Mouse (Mus musculus) c-Kit-positive CD71-positive TER-119-positive erythroid progenitor cells, embryonic 14.5 days (primary cell): Measurements from ENCODE around the gene Efcab11.
"Not testable (repeated sequence)": the region's sequence is repeated elsewhere in the genome, so short reads cannot be mapped to it uniquely, and the experiment has no call there.

Source experiments
- DNase-seq: peaks from one replicate; pipeline ENCODE4 v3.0.0-alpha.2; 2013; ENCODE audit warnings: low spot score

The Efcab11 gene

DNA sequence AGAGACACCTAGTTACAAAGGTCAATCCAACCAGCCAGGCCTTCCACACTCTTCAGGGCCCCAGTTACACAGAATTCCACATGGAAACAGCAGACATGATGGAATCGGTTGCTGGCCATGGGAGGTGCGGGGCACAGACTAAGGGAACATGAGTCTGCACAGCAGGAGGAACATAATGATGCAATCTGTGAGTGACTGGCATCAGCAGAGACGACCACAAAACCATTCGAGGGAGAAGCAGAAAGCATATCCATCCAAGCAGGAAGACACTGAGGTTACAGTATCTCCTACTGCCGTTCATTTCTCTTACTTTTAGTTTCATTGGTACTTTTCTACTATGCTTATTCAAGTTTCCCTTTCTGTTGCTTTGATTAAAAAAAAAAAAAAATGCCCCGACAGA lies 9.6 kb downstream of the Efcab11 start:
- DNase-seq: no peak

DNA sequence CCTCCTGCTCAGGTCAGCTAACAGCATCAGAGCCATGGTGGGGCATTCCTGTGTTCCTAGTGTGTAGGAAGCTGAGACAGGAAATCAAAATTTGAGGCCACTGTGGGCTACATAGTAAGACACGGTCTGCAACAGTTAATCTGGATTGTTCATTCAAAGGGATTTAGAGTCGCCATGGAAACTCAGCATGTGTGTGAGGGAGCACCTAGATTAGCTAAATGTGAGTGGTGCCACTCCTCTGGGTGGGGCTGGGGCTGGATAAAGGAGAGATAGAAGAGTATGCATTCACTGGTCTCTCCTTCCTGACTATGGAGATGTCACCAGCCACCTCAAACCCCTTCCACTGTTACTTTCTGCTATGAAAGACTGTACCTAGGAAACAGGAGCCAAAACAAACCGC lies 10.8 kb downstream of the Efcab11 start:
- DNase-seq: peak; percentile 19

DNA sequence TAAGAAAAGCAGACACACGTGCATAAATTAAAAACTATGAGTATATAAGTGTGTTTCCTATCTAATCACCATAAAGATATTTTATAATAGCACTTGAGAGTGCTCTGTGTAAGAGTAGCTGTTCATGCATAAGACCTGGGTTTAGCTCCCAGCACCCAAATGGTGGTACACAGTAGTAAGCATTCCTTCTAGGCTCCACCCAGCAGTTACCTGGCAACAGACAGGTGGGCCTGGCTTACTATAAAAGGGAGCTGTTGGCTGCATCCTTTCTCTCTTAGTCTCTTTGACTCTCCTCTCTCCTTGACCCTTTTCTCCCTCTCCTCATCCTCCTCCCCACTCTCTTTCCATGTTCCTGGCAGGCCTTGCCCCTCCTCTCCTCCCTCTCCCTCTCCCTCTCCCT lies 15.4 kb downstream of the Efcab11 start:
- DNase-seq: no peak

DNA sequence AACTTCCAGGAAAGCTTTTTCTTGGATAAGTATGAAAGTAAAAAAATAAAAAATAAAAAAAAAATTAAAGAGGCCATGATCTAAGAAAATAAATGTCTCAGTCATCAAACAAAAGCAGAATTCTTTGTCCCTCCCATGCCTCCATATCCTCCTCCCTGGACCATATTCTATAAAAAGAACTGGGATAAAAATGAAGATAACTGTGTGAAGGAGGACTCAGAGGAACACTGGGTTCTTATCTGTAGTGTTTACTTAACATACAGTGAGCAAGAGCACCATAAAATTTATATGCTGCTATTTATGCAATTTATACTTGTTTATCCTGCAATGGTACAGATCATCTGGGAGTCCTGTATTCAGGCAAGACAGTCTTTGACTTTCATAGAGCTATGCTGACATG lies 19.6 kb downstream of the Efcab11 start:
- no peak for DNase-seq

DNA sequence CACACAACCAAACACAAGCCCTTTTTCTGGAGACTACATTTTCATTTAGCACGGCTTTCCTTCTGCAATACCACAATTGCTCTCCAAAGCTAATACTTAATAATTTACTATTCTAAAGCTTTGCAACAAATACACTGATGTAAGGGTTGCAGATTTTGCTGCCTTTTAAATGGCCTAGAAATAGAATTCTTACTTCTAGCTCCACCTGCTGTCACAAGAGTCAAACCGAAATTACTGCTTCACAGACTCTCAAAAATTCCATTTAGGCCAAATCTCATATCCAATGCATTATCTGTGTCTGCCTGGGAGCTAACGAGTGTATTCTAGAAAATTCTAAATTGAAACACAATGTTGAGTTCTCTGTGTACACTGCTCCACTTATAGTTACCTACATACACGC lies 23.3 kb downstream of the Efcab11 start:
- DNase-seq: no peak

DNA sequence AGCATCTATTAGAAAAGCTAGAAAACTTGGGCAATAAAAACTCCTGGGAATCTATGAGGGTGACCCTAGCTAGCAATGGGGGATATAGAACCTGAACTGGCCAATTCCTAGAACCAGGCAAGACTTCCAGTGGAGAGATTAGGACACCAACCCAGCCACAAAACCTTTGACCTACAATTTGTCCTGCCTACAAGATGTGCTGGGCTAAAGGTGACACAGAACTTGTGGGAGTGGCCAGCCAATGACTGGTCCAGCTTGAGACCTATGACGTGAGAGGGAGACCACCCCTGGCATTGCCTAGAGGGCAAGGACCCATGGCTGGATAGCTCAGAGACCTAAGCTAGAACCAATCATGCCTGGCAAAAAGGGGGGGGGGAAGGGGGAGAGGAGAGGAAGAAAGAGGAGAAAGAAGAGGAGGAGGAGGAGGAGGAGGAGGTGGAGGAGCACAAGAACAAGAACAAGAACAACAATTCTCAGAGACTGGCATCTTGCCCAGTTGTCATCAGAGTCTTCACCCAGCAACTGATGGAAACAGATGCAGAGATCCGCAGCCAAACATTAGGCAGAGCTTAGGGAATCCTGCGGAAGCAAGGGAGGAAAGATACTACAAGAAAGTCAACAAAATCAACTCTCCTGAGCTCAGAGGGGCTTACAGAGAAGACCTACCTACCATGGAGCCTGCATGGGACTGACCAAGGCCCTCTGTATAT lies 24.7 kb downstream of the Efcab11 start:
- DNase-seq: no peak

DNA sequence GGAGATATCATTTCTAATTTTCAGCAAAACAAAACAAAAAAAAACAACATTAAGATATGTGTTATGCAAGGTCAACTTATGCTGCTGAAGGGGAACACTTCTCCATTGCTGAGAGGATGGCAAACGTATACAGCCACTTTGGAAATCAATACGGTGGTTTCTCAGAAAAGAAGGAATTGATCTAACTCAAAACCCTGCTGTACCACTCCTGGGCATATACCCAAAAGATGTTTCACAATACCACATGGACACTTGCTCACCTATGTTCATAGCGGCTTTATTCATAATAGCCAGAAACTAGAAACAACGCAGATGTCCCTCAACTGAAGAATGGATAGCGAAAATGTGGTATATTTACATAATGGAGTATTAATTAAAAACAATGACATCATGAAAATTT lies 25.6 kb downstream of the Efcab11 start:
- no peak for DNase-seq

- DNase-seq: no peak
Observed at GRCm38 (mm10) chr12:99856011-99856410, 28.2 kb downstream of the Efcab11 start.

GRCm38 (mm10) chr12:99853323-99854258 lies 30.6 kb downstream of the Efcab11 start:
- no peak for DNase-seq

DNA sequence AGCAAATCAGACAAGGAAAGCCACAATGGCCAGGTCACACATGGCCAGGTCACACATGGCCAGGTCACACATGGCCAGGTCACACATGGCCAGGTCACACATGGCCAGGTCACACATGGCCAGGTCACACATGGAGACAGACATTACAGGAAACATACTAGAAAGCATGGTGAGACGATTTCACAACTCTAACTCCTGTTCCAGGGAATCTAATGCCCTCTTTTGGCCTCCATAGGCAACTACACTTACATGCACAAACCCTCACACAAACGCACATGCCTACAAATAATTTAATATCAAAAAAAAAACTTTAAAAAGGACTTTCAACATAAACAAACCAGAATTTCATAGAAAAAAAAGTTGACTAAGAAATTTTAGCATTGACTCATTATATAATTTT lies 34.2 kb downstream of the Efcab11 start:
- DNase-seq: no peak

- no peak for DNase-seq
Observed at GRCm38 (mm10) chr12:99844951-99845350, 39.3 kb downstream of the Efcab11 start.

- no peak for DNase-seq
Observed at GRCm38 (mm10) chr12:99838703-99839102, 45.5 kb downstream of the Efcab11 start.

DNA sequence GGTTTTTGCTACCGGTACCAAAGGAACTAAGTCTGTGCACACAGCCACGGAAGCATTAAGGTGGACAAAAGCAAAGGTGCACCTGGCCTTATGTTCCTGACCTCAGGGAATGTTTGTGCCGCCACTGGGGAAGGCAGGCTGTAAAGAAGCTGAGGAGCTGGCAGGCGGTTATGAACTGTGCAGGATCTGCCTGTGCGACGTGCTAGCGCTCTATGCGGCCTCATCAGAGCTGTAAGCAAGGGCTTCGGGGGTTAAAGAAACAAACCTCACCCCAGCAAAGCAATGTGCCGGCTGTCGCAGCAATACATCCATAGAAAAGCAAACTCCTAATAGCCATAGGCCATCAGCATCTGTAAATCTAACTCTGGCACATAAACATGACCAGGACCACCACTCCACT lies 46.1 kb downstream of the Efcab11 start:
- no peak for DNase-seq

DNA sequence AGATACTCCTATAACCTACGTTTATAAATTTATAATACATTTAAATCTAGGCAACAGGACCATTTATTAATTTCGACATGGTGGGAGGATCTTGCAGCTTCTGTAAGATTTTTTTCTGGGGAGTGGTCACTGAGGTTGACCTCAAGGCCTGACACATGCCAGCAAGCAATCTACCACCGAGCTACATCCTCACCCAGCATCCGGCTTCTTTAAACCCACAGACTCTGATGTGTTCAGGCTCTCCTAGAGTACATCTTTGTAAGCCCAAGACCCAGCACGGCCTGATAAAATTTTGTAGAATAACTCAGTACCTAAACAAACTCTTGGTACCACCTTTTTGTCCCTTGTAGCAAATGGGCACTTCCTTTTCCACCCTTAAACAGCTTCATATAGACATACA lies 46.7 kb downstream of the Efcab11 start:
- DNase-seq: no peak

DNA sequence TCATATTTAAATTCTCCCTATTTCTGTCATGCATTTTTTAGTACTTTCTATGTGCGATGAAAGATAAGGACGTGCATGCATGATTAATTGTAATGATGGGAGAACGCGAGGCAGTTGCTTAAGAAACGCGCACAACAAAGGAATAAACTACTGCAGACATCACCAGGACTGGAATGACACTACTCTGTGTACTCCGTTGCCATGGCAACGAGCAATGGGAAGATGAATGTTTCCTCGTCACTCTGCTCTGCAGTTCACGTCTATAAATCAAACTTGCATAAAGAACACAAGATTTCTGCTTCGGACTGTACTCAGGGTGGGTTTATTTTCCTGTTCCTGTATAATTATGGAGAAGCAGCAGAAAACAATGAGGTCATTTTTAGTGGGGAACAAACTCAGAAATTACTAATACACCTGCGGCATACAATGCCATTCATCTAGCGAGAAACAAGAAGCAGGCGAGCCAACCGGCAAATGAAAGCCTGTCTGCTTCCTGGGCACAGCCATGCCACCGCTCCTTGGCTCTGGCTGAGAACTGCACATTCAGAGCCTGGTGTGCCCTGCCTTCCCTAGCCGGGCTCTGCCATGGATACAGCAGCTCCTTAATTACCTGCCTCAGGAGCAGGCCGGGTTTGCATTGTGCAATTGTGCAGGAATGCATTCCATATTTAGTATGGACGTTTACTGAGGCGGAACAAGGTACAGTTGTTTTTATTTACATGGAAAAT lies 47.7 kb downstream of the Efcab11 start:
- DNase-seq: peak; percentile 2

DNA sequence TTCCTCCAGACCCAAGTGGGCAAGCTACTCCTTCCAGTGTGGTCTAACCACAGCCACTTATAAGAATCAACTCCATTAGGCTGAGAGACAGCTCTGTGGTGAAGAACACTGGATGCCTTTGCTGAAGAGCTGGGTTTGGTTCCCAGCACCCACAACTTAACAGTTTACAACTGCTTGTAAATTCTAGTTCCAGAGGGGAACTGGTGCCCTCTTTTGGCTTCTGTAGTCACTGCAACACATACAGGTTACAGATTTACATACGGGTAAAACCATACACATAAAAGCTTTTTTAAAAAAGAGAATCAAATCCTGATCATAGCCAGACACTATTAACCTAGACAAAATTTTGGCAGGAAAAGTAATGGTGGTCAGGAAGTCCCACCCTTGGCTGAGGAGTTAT lies 50.8 kb downstream of the Efcab11 start:
- DNase-seq: no peak

DNA sequence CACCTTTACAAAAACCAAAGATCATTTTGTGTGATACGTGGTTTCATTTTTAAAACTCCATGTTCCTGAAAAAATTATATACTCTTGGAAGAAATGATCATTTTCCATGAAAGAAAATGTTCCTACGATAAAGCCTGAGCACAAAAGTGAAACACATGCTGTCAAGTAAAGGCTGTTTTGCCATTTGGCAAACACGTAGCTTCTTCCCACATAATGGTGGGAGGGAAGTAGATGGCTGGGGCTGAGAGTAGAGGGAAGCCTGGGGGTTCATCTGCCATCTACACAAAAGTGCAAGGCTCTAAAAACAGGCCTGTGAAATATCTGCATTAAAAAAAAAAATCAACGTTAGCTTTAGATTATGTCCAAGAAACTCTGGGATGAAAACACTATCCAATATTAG lies 61.6 kb downstream of the Efcab11 start:
- no peak for DNase-seq

GRCm38 (mm10) chr12:99821309-99821934 lies 62.8 kb downstream of the Efcab11 start:
- DNase-seq: no peak

GRCm38 (mm10) chr12:99819186-99819974 lies 64.9 kb downstream of the Efcab11 start:
- DNase-seq: no peak

DNA sequence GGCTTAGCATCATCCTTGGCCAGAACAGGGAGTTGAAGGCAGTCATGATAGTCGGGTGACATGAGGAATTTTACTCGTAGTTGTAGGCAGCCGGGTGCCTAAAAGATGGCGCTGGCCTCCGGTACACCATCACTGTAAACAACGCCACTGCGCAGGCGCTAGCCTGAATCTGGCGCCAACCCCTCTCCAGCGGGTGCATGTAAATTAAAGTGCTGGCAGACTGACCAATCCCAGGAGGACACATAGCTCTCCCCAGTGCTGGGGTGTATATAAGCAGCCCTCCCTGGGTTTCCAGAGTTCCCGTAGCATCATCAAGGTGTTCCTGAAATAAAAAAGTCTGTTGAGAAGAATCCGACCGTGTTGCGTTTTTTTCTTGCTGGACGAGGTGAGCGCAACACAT lies 66.2 kb downstream of the Efcab11 start:
- not testable (repeated sequence) for DNase-seq

DNA sequence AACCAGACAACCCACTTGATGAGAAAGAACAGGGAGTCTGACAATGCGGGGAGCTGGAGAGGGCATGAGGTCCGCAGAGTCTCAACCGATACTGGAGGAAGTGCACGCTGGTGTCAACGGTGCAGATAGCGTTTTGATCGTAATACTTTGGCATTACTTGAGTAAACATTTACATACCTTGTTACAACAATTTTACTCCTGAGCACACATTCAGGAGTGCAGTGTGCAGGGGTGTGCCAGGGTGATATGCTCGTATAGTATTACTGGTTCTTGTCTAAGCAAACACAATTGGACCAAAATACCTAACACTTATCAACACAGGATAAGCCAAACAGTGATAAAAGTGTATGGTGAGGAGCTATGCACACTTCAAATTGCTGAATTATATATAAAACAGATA lies 69.0 kb downstream of the Efcab11 start:
- DNase-seq: no peak
